Mouse (Mus musculus): ENCODE results near the gene Nploc4. TPM values are rescaled to one million over a fixed set of nuclear protein-coding genes. Genes with fewer than 3 reads are reported as not detected.
A peak's percentile ranks its signal among the peaks of the same experiment; 100 is the strongest.

Gene Nploc4
- polyA plus RNA-seq, 1 experiment from 2014 or later, result 37.0 TPM

DNA sequence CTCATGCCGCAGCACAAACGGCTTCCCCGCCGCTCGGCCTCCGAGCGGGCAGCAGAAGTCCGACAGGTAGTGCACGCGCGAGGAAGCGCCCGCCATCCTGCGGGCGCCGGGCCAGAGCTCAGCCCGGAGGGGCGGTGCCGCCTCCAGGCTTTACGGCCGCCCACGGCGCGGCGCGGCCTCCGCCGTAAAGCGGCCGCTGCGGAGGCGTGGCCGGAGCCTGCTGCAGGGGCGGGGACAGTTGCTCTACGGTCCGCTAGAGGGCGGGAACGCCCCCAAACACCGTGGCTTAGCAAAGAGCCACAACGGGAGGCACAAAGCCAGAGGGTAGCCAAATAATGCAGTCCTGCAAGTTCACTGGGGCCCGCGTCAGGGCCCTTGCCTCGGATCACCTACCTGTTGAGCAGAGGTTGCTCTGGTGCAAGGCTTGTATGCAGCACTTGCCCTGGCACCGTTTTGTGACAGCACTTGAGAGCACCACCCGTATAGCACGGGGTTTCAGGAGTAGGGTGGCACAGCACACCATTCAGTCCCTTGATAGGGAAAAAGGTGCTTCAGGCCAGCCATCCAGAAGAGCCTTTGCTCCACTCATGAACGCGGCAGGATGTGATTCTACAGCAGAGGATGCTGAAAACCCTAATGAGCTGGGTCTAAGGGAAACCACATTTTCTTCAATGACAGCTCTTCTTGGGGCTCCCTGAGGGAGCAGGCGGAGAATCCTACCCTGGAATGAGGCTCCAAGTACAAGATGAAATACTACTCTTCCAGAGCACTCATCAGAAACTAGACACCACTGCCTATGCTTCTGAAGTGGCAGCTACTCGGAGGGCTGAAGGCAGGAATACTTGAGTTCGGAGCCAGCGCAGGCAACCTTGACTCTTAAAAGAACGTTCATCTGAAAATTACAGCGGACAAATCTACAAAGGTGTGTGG is 58.6 kb downstream of the Nploc4 start, which contains the start of gene Faap100:
Faap100 (minus strand) TSS at position 154 of the 930 bp plus-strand sequence.
- Histone ChIP-seq H3K9ac (replicated peaks; ENCODE audit: low read depth, low read length) (peak within 1 kb of the TSS; percentile 79), H3K9me3 (ENCODE audit: control insufficient read depth, low read depth, low read length) (no peaks in the 10 kb centered on the region), H3K27me3 (ENCODE audit: control insufficient read depth, insufficient read depth, low read length) (no peaks in the 10 kb centered on the region), H3K4me1 (ENCODE audit: control insufficient read depth, insufficient read depth, low read length) (peaks cover 10% of the 10 kb centered on the region), H3K4me2 (replicated peaks; ENCODE audit: low read depth, low read length) (peak within 1 kb of the TSS; percentile 95), H3K36me3 (ENCODE audit: control insufficient read depth, insufficient read depth, low read length) (peaks cover 66% of the 10 kb centered on the region), H3K4me3 (ENCODE audit: low read depth, low read length) (peak within 1 kb of the TSS; percentile 85), H3K27ac (ENCODE audit: low read length) (peak within 1 kb of the TSS; percentile 74; the same call in 1 of the 2 replicates)
- peak; percentile 83 for ATAC-seq (ENCODE audit: insufficient number of reproducible peaks, insufficient read depth, low FRiP score, low read depth)
- 7% methylated on average over 54 of the region's 54 CpGs for WGBS

DNA sequence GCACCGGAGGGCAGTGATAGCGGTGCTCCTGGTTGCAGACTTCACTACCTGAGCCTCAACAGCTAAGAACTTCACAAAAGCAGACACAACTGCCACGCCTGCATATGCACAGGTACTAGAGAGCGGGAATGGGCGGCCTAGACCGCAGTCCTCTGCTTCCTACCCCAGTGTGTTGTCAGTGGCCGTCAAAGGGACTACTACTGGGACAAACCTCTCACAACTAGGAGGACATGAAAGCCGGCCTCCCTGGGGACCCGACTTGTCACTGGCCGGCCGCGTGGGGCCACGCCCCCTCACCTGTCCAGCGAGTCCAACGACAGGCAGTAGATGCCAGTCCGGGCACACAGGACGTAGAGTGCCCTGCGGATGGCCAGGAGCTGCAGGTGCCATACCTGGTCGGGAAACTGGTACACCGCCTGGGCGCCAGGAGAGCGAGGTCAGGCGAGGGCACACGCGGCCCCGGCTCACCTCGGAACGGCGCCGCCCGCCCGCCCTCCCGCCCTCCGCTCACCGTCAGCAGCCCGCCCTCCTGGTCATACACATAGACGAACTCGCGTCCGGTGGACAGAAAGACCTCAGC is 59.4 kb downstream of the Nploc4 start:
- Histone ChIP-seq H3K36me3 (ENCODE audit: control insufficient read depth, insufficient read depth, low read length) (peaks cover 66% of the 10 kb centered on the region), H3K4me3 (ENCODE audit: low read depth, low read length) (peak overlapping the region; percentile 85), H3K9ac (replicated peaks; ENCODE audit: low read depth, low read length) (peak overlapping the region; percentile 79), H3K4me1 (ENCODE audit: control insufficient read depth, insufficient read depth, low read length) (peaks cover 10% of the 10 kb centered on the region), H3K9me3 (ENCODE audit: control insufficient read depth, low read depth, low read length) (no peaks in the 10 kb centered on the region), H3K27ac (ENCODE audit: low read length) (no peak overlapping the region; the same call in 1 of the 2 replicates), H3K4me2 (replicated peaks; ENCODE audit: low read depth, low read length) (peak overlapping the region; percentile 95), H3K27me3 (ENCODE audit: control insufficient read depth, insufficient read depth, low read length) (no peaks in the 10 kb centered on the region)
- ATAC-seq (ENCODE audit: insufficient number of reproducible peaks, insufficient read depth, low FRiP score, low read depth), result peak; percentile 47
- WGBS, result 4% methylated on average over 38 of the region's 40 CpGs

GRCm38 (mm10) chr11:120377337-120377736 is 60.2 kb downstream of the Nploc4 start:
- Histone ChIP-seq H3K4me2 (replicated peaks; ENCODE audit: low read depth, low read length) (peak overlapping the region; percentile 95), H3K9ac (replicated peaks; ENCODE audit: low read depth, low read length) (peak overlapping the region; percentile 79; the same call in 1 of the 2 replicates), H3K27ac (ENCODE audit: low read length) (no peak overlapping the region), H3K36me3 (ENCODE audit: control insufficient read depth, insufficient read depth, low read length) (peaks cover 66% of the 10 kb centered on the region), H3K27me3 (ENCODE audit: control insufficient read depth, insufficient read depth, low read length) (no peaks in the 10 kb centered on the region), H3K4me1 (ENCODE audit: control insufficient read depth, insufficient read depth, low read length) (peaks cover 10% of the 10 kb centered on the region), H3K9me3 (ENCODE audit: control insufficient read depth, low read depth, low read length) (no peaks in the 10 kb centered on the region), H3K4me3 (ENCODE audit: low read depth, low read length) (peak overlapping the region; percentile 85)
- no peak for ATAC-seq (ENCODE audit: insufficient number of reproducible peaks, insufficient read depth, low FRiP score, low read depth)
- WGBS, result 65% methylated on average over 10 of the region's 10 CpGs

GRCm38 (mm10) chr11:120376302-120377160 is 61.0 kb downstream of the Nploc4 start:
- Histone ChIP-seq H3K36me3 (ENCODE audit: control insufficient read depth, insufficient read depth, low read length) (peaks cover 66% of the 10 kb centered on the region), H3K27me3 (ENCODE audit: control insufficient read depth, insufficient read depth, low read length) (no peaks in the 10 kb centered on the region), H3K9ac (replicated peaks; ENCODE audit: low read depth, low read length) (no peak overlapping the region), H3K4me3 (ENCODE audit: low read depth, low read length) (no peak overlapping the region), H3K4me2 (replicated peaks; ENCODE audit: low read depth, low read length) (no peak overlapping the region), H3K4me1 (ENCODE audit: control insufficient read depth, insufficient read depth, low read length) (peaks cover 10% of the 10 kb centered on the region), H3K9me3 (ENCODE audit: control insufficient read depth, low read depth, low read length) (no peaks in the 10 kb centered on the region), H3K27ac (ENCODE audit: low read length) (no peak overlapping the region)
- ATAC-seq (ENCODE audit: insufficient number of reproducible peaks, insufficient read depth, low FRiP score, low read depth), result no peak
- 86% methylated on average over 17 of the region's 17 CpGs for whole genome bisulfite sequencing

DNA sequence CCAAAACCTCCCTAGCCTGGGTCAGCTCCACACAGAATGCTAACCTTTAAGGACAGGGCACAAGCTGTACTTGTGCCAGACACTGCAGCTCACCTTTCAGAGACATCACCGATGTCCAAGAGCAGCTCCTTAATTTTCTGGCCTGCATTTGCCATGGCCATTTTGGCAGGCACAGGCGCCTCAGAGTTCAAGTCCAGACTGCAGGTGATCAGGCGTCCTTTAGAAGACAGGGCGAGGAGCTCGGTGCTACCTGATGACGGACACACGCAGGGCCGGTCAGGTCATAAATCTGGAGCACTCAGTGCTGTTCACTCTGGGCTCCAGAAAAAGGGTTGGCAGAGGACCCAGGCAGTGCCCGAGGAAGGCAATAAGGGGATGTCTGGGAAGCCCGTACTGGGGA is 62.2 kb downstream of the Nploc4 start:
- no peaks in the 10 kb centered on the region for H3K9me3 ChIP-seq (ENCODE audit: control insufficient read depth, low read depth, low read length)

DNA sequence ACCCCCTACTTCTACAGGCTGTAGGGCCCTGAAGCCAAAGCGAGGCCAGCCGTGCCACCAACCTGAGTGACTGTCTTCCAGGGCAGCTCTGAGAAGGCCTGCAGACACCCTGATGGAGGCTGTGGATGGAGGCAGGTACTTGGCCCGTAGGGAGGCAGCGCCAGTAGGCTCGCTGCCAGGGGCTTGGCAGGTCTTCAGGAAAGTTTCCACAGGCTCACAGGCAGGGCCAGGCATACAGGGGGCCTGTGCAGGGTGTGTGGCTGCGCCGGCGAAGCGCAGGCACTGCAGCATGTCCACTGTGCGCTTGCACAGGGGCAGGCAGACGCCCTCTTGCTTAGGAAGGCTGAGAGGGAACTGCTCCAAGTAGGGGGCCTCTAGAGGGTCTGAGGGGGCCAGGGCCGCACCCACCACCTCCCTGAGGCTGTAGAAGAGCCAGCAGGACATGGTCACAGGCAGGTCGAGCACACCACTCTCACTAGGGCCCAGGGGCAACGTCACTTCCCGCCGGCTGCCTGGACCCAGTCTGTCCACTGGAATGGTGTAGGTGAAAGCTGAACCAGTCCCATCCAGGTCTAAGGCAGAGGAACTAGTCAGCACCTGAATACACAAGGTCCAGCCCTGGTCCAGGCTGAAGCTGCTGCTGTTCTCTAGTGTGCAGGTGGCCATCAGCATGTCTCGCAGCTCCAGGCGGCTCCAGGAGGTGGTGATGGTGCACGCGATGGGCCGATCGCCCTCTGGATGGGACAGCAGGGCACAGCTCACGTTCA is 63.5 kb downstream of the Nploc4 start:
- Histone ChIP-seq H3K27ac (ENCODE audit: low read length) (no peak overlapping the region), H3K27me3 (ENCODE audit: control insufficient read depth, insufficient read depth, low read length) (no peaks in the 10 kb centered on the region), H3K36me3 (ENCODE audit: control insufficient read depth, insufficient read depth, low read length) (peaks cover 76% of the 10 kb centered on the region), H3K9ac (replicated peaks; ENCODE audit: low read depth, low read length) (no peak overlapping the region), H3K4me3 (ENCODE audit: low read depth, low read length) (no peak overlapping the region), H3K4me2 (replicated peaks; ENCODE audit: low read depth, low read length) (no peak overlapping the region), H3K4me1 (ENCODE audit: control insufficient read depth, insufficient read depth, low read length) (peaks cover 8% of the 10 kb centered on the region), H3K9me3 (ENCODE audit: control insufficient read depth, low read depth, low read length) (no peaks in the 10 kb centered on the region)
- WGBS, result 91% methylated on average over 23 of the region's 23 CpGs
- no peak for ATAC-seq (ENCODE audit: insufficient number of reproducible peaks, insufficient read depth, low FRiP score, low read depth)

More for the DNA sequence above, 62.2 kb downstream of the Nploc4 start:
- H3K4me3 ChIP-seq (ENCODE audit: low read depth, low read length), result no peak overlapping the region
- ATAC-seq (ENCODE audit: insufficient number of reproducible peaks, insufficient read depth, low FRiP score, low read depth), result no peak
- H3K9ac ChIP-seq (replicated peaks; ENCODE audit: low read depth, low read length), result no peak overlapping the region
- 93% methylated on average over 10 of the region's 10 CpGs for WGBS
- H3K36me3 ChIP-seq (ENCODE audit: control insufficient read depth, insufficient read depth, low read length), result peaks cover 68% of the 10 kb centered on the region
- no peak overlapping the region for H3K27ac ChIP-seq (ENCODE audit: low read length)
- H3K4me1 ChIP-seq (ENCODE audit: control insufficient read depth, insufficient read depth, low read length), result peaks cover 10% of the 10 kb centered on the region
- H3K27me3 ChIP-seq (ENCODE audit: control insufficient read depth, insufficient read depth, low read length), result no peaks in the 10 kb centered on the region
- H3K4me2 ChIP-seq (replicated peaks; ENCODE audit: low read depth, low read length), result no peak overlapping the region

DNA sequence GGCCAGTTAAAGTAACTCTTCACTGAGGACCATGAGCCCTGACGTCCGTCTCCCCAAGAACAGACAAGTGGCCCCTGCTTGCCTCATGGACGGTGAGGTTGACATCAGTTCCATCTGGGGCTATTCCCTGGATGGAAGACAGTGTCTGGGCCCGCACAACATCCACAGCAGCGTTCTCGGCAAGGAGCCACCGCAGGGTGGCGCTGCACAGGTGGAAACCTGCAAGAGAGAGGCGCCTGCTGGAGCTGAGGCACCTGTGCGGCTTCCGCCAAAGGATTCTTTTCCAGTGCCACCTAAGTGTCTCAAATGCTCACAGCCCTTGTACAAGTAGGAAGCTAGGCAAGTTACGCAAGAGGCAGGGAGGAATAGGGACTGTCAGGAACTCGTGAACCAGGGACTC is 64.5 kb downstream of the Nploc4 start:
- Histone ChIP-seq H3K4me2 (replicated peaks; ENCODE audit: low read depth, low read length) (no peak overlapping the region), H3K4me3 (ENCODE audit: low read depth, low read length) (no peak overlapping the region), H3K36me3 (ENCODE audit: control insufficient read depth, insufficient read depth, low read length) (peaks cover 76% of the 10 kb centered on the region), H3K9me3 (ENCODE audit: control insufficient read depth, low read depth, low read length) (no peaks in the 10 kb centered on the region), H3K4me1 (ENCODE audit: control insufficient read depth, insufficient read depth, low read length) (peaks cover 6% of the 10 kb centered on the region; the same call in 1 of the 2 replicates), H3K27me3 (ENCODE audit: control insufficient read depth, insufficient read depth, low read length) (no peaks in the 10 kb centered on the region), H3K9ac (replicated peaks; ENCODE audit: low read depth, low read length) (no peak overlapping the region), H3K27ac (ENCODE audit: low read length) (no peak overlapping the region)
- 64% methylated on average over 13 of the region's 13 CpGs for WGBS
- no peak for ATAC-seq (ENCODE audit: insufficient number of reproducible peaks, insufficient read depth, low FRiP score, low read depth)
